Mouse (Mus musculus) spleen, postnatal 0 days (tissue): ENCODE data around the gene Olfr371. TPM values are rescaled to one million over a fixed set of nuclear protein-coding genes. Genes with fewer than 3 reads are reported as not detected.

ENCODE experiments used
- polyA plus RNA-seq: library from polyadenylated mRNA; unstranded; fragments of >200 nt; fragmentation: Nextera tagmentation; extraction: Ambion mirVana; gene quantifications from 2 replicates; pipeline ENCODE4 v1.2.1, GENCODE M21; 2015

Olfr371 gene
- polyA plus RNA-seq: not detected in 2 replicates

DNA sequence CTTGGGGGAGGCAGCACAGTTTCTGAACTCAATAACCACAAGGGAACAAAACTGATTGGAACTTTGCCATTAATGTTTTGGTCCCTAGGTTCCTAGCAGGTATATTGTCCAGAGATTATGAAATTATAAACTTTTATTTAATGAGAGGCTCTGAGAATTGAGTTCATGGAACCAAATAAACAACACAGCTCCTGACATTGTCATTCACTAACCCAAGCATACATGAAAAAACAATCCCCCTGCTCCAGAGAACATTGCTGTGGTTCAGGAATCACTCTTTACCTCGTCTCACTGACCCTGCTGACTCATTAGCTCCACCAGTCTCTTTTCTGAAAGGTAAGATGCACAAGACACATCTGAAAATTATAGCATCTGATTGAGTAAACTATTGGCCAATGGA is at the start of gene Olfr371:
TSS of gene Olfr371 (plus strand) at position 301 of the 400 bp plus-strand sequence.

Other genes starting within 250 kb of the Olfr371 start
- gene Junb, start 247.3 kb upstream of the Olfr371 start, polyA plus RNA-seq: 22.6 and 26.1 TPM in 2 replicates
- 5.2 and 5.7 TPM in 2 replicates for gene Hook2, start 235.4 kb upstream of the Olfr371 start, polyA plus RNA-seq
- 0.08 TPM in 1 of 2 replicates, not detected in the other for gene Best2, start 211.5 kb upstream of the Olfr371 start, polyA plus RNA-seq
- 59.9 and 62.1 TPM in 2 replicates for gene Asna1, start 200.7 kb upstream of the Olfr371 start, polyA plus RNA-seq
- gene Trir, start 199.2 kb upstream of the Olfr371 start, polyA plus RNA-seq: 96.0 and 106 TPM in 2 replicates
- gene Tnpo2, start 189.1 kb upstream of the Olfr371 start, polyA plus RNA-seq: 16.3 and 17.1 TPM in 2 replicates
- gene Fbxw9, start 165.9 kb upstream of the Olfr371 start, polyA plus RNA-seq: 7.7 and 11.9 TPM in 2 replicates
- 0.51 TPM in 1 of 2 replicates, not detected in the other for gene Gm5741, start 158.0 kb upstream of the Olfr371 start, polyA plus RNA-seq
- gene Dhps, start 154.2 kb upstream of the Olfr371 start, polyA plus RNA-seq: 34.8 and 37.4 TPM in 2 replicates
- gene Wdr83os, start 145.2 kb upstream of the Olfr371 start, polyA plus RNA-seq: 100 and 103 TPM in 2 replicates
- 28.5 and 33.2 TPM in 2 replicates for gene Wdr83, start 144.7 kb upstream of the Olfr371 start, polyA plus RNA-seq
- 41.9 and 56.5 TPM in 2 replicates for gene Man2b1, start 142.7 kb upstream of the Olfr371 start, polyA plus RNA-seq
- 0.40 and 0.47 TPM in 2 replicates for gene Zfp791, start 102.9 kb upstream of the Olfr371 start, polyA plus RNA-seq
- not detected in 2 replicates for gene Cks1brt, start 74.1 kb upstream of the Olfr371 start, polyA plus RNA-seq
- gene Orc6, start 73.6 kb downstream of the Olfr371 start, polyA plus RNA-seq: 118 and 132 TPM in 2 replicates
- 83.0 and 83.2 TPM in 2 replicates for gene Vps35, start 73.8 kb downstream of the Olfr371 start, polyA plus RNA-seq
- 75.1 and 79.7 TPM in 2 replicates for gene Mylk3, start 160.4 kb downstream of the Olfr371 start, polyA plus RNA-seq
- gene 4921524J17Rik, start 206.8 kb downstream of the Olfr371 start, polyA plus RNA-seq: 25.1 and 26.2 TPM in 2 replicates